Mouse (Mus musculus) neural tube, embryonic 15.5 days (tissue): Measurements from ENCODE around the gene Shisa2. TPM values are rescaled to one million over a fixed set of nuclear protein-coding genes. Genes with fewer than 3 reads are reported as not detected.
"Not testable (repeated sequence)": the region's sequence is repeated elsewhere in the genome, so short reads cannot be mapped to it uniquely, and the experiment has no call there.

Experiments used
- ATAC-seq: fragments of 200-750 bp; cut with Nextera tagmentation; 2 replicates; pipeline ENCODE4 v1.8.0; 2017; ENCODE audit warnings: mild to moderate bottlenecking, moderate TSS enrichment, moderate library complexity; ENCODE audit not compliant: low FRiP score
- H3K27ac ChIP-seq: fragments of 300-500 bp; sonication (generic); replicated peaks from 2 replicates; pipeline ENCODE4 v1.5.1; 2015; ENCODE audit warnings: mild to moderate bottlenecking, inconsistent platforms
- H3K27me3 ChIP-seq: fragments of 300-500 bp; sonication (generic); replicated peaks from 2 replicates; pipeline ENCODE4 v1.6.1; 2015; ENCODE audit warnings: inconsistent platforms
- H3K36me3 ChIP-seq: fragments of 300-500 bp; sonication (generic); 2 replicates; pipeline ENCODE4 v1.6.1; 2015; ENCODE audit warnings: inconsistent platforms
- H3K4me1 ChIP-seq: fragments of 300-500 bp; sonication (generic); 2 replicates; pipeline ENCODE4 v1.6.1; 2015; ENCODE audit warnings: inconsistent platforms
- H3K4me2 ChIP-seq: fragments of 300-500 bp; sonication (generic); 2 replicates; pipeline ENCODE4 v1.6.1; 2015; ENCODE audit warnings: inconsistent platforms, mild to moderate bottlenecking, moderate library complexity
- H3K4me3 ChIP-seq: fragments of 300-500 bp; sonication (generic); replicated peaks from 2 replicates; pipeline ENCODE4 v1.5.1; 2015; ENCODE audit warnings: mild to moderate bottlenecking, inconsistent platforms
- H3K9ac ChIP-seq: fragments of 300-500 bp; sonication (generic); replicated peaks from 2 replicates; pipeline ENCODE4 v1.6.1; 2015; ENCODE audit warnings: mild to moderate bottlenecking, inconsistent platforms
- H3K9me3 ChIP-seq: fragments of 300-500 bp; sonication (generic); replicated peaks from 2 replicates; pipeline ENCODE4 v1.6.1; 2016; ENCODE audit warnings: inconsistent platforms
- WGBS: fragments of 180-500 bp; shearing (Covaris S2); methylation state at CpG from one replicate; pipeline ENCODE4 v1.1.7; 2015; ENCODE audit warnings: mixed read lengths; 5-methylcytosine and 5-hydroxymethylcytosine counted together
- polyA plus RNA-seq: library from polyadenylated mRNA; unstranded; fragments of >200 nt; fragmentation: Nextera tagmentation; extraction: Ambion mirVana; gene quantifications from 2 replicates; pipeline ENCODE4 v1.2.1, GENCODE M21; 2015

Gene Shisa2
- polyA plus RNA-seq, 1 experiment from 2014 or later = 6.0 TPM

- H3K27me3 ChIP-seq = no peaks in the 10 kb centered on the region; the same call in none of the 2 replicates
- no peak for ATAC-seq
- no peak overlapping the region for H3K9ac ChIP-seq
- WGBS = 51% methylated on average over 14 of the region's 14 CpGs
- no peak overlapping the region for H3K4me3 ChIP-seq
- H3K9me3 ChIP-seq = no peaks in the 10 kb centered on the region
- H3K27ac ChIP-seq = no peak overlapping the region
- H3K36me3 ChIP-seq = no peaks in the 10 kb centered on the region
- no peak overlapping the region for H3K4me2 ChIP-seq
- no peaks in the 10 kb centered on the region for H3K4me1 ChIP-seq
These were observed 12.0 kb upstream of the Shisa2 start for GRCm38 (mm10) chr14:59612920-59613625.

DNA sequence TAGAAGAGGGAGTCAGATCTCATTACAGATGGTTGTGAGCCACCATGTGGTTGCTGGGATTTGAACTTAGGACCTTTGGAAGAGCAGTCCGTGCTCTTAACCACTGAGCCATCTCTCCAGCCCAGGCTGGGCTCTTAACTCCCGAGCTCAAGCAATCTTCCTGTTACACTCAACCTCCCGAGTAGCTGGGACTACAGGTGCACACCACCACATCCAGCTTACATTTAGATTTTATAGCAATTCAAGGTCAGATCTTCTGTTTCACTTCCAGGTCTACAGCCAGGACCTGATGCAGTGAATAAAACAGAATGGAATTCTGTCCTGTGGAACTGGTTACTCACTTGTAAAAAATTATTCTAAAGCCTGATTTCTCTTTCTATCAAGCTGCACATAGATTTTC is 11.0 kb upstream of the Shisa2 start:
- H3K4me3 ChIP-seq, H3K27me3 ChIP-seq, H3K36me3 ChIP-seq, H3K4me2 ChIP-seq, ATAC-seq, H3K27ac ChIP-seq, H3K9ac ChIP-seq, H3K4me1 ChIP-seq, H3K9me3 ChIP-seq: not testable (repeated sequence)
- WGBS = 82% methylated on average over 3 of the region's 3 CpGs

GRCm38 (mm10) chr14:59616802-59617201 is 8.3 kb upstream of the Shisa2 start:
- 54% methylated on average over 7 of the region's 7 CpGs for WGBS
- no peak for ATAC-seq
- H3K4me2 ChIP-seq = no peak overlapping the region
- no peaks in the 10 kb centered on the region for H3K4me1 ChIP-seq
- H3K9ac ChIP-seq = no peak overlapping the region
- H3K27ac ChIP-seq = no peak overlapping the region
- H3K9me3 ChIP-seq = no peaks in the 10 kb centered on the region
- no peaks in the 10 kb centered on the region for H3K36me3 ChIP-seq
- no peaks in the 10 kb centered on the region; the same call in 1 of the 2 replicates for H3K27me3 ChIP-seq
- H3K4me3 ChIP-seq = no peak overlapping the region

- 20% methylated on average over 9 of the region's 9 CpGs for WGBS
- ATAC-seq = no peak
- Histone ChIP-seq H3K27me3 (peaks cover 18% of the 10 kb centered on the region), H3K9ac (no peak overlapping the region), H3K4me2 (peak overlapping the region; percentile 85), H3K27ac (no peak overlapping the region), H3K4me3 (no peak overlapping the region; the same call in 1 of the 2 replicates), H3K9me3 (no peaks in the 10 kb centered on the region), H3K36me3 (no peaks in the 10 kb centered on the region), H3K4me1 (peaks cover 35% of the 10 kb centered on the region)
These were observed 702 bp upstream of the Shisa2 start for GRCm38 (mm10) chr14:59624326-59624885.

GRCm38 (mm10) chr14:59625806-59626364 is 777 bp downstream of the Shisa2 start:
- peaks cover 18% of the 10 kb centered on the region for H3K27me3 ChIP-seq
- peak overlapping the region; percentile 85 for H3K4me2 ChIP-seq
- H3K4me3 ChIP-seq = peak overlapping the region; percentile 69
- H3K9me3 ChIP-seq = no peaks in the 10 kb centered on the region
- peak overlapping the region; percentile 64 for H3K9ac ChIP-seq
- WGBS = under 1% methylated on average over 50 of the region's 51 CpGs
- 0 out of 2 replicates have a peak, but pooled peaks cover 5% of the 10 kb centered on the region for H3K36me3 ChIP-seq
- peak; percentile 51 for ATAC-seq
- H3K27ac ChIP-seq = peak overlapping the region; percentile 80
- H3K4me1 ChIP-seq = peaks cover 35% of the 10 kb centered on the region

- Histone ChIP-seq H3K27ac (peak overlapping the region; percentile 37; the same call in 1 of the 2 replicates), H3K4me1 (peaks cover 35% of the 10 kb centered on the region), H3K9me3 (no peaks in the 10 kb centered on the region), H3K9ac (peak overlapping the region; percentile 64), H3K4me3 (peak overlapping the region; percentile 69), H3K4me2 (peak overlapping the region; percentile 85), H3K27me3 (peaks cover 18% of the 10 kb centered on the region), H3K36me3 (0 out of 2 replicates have a peak, but pooled peaks cover 5% of the 10 kb centered on the region)
- 23% methylated on average over 8 of the region's 8 CpGs for WGBS
- ATAC-seq = no peak
These were observed 1.6 kb downstream of the Shisa2 start for GRCm38 (mm10) chr14:59626711-59627110.

DNA sequence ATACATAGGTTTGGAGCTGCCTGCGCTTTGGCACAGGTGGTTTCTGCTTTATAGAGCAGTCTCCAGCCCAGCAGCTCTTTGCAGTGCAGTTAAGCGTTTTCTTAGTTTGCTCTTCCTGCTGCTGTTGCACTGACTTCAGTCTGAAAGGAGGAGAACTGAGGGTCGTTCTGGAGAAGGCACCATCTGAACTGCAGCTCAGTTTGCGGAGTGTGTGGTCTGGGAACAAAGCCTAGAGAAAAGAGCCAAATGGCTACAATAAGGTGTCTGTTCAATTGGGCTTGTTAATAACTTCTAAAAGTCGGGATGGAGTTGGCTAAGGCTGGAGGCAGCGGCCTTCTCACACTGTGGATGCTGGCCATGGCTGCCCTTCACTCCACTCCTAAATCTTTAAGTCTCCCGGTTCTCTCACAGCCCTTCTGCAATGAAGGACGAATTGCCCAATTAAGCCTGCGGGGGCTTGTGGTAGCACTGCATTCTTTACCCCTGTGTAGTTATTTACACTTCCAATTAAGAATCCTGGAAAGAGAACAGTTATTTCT is 2.1 kb downstream of the Shisa2 start:
- peak overlapping the region; percentile 69 for H3K4me3 ChIP-seq
- H3K4me2 ChIP-seq = peak overlapping the region; percentile 85
- H3K36me3 ChIP-seq = 0 out of 2 replicates have a peak, but pooled peaks cover 5% of the 10 kb centered on the region
- WGBS = 11% methylated on average over 9 of the region's 9 CpGs
- H3K9ac ChIP-seq = no peak overlapping the region; the same call in 1 of the 2 replicates
- H3K27me3 ChIP-seq = peaks cover 15% of the 10 kb centered on the region
- H3K9me3 ChIP-seq = no peaks in the 10 kb centered on the region
- no peak for ATAC-seq
- peak overlapping the region; percentile 18; the same call in 1 of the 2 replicates for H3K27ac ChIP-seq
- peaks cover 35% of the 10 kb centered on the region for H3K4me1 ChIP-seq

DNA sequence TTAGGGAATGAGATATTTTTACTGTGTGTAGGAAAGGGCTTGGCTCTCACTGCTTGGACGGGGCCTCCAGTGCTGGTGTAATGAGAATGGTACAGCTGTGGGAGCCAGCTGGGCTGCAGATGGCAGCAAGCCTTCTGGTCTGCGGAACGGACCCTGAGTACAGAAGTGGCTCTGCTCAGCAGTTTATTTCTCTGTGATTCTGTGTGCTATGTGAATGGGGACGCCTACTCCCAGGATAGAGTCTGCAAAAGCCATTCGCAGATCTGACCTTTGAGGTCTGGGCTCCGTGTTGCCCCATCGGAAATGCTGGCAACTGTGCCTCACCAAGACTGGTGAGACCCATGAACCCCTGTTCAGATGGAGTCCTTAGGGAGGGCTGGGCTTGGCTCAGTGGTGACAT is 2.7 kb downstream of the Shisa2 start:
- H3K36me3 ChIP-seq = 0 out of 2 replicates have a peak, but pooled peaks cover 5% of the 10 kb centered on the region
- H3K27me3 ChIP-seq = peaks cover 11% of the 10 kb centered on the region
- peaks cover 35% of the 10 kb centered on the region for H3K4me1 ChIP-seq
- peak; percentile 64; the same call in 1 of the 2 replicates for ATAC-seq
- 0 out of 2 replicates have a peak overlapping the region, but pooled peaks have one; percentile 18 for H3K27ac ChIP-seq
- 20% methylated on average over 7 of the region's 7 CpGs for WGBS
- peak overlapping the region; percentile 69 for H3K4me3 ChIP-seq
- H3K4me2 ChIP-seq = peak overlapping the region; percentile 85
- no peaks in the 10 kb centered on the region for H3K9me3 ChIP-seq
- no peak overlapping the region for H3K9ac ChIP-seq

DNA sequence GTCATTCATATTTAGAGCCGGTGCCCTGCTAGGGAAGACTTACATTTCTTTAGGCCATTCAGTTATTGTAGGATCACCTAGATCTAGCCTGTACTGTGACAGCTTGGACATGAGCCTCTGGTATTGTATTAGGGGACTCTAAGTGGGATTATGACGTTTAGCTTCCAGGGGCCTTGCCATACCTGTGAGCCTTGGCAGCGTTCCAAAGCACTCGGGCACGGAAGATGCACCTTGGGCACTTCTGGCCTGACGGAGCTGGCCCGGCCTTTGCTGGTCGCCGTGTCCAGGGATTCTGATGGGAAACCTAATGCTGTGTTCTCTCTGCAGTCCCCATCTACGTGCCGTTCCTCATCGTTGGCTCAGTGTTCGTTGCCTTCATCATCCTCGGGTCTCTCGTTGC is 4.2 kb downstream of the Shisa2 start:
- 89% methylated on average over 15 of the region's 15 CpGs for WGBS

DNA sequence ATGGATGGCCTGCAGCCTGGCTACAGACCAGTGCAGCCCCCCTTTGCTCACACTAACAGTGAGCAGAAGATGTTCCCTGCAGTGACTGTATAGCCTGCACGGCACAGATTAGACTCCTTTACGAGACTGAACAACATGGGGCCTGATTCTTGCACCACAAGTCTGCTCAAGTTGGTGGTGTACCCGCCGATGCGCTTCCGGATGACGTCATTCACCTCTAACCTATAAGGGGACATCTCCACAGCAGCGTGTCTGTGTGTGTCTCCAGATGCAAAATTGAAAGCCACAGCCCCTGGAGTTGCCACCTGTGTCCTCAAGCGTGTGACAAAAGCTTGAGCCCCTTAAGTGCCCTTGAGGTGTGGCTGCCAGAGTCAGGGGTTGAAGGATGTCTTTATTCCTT is 5.0 kb downstream of the Shisa2 start:
- H3K9ac ChIP-seq = no peak overlapping the region
- no peak overlapping the region for H3K4me3 ChIP-seq
- H3K27me3 ChIP-seq = 0 out of 2 replicates have a peak, but pooled peaks cover 3% of the 10 kb centered on the region
- H3K27ac ChIP-seq = no peak overlapping the region
- 0 out of 2 replicates have a peak, but pooled peaks cover 5% of the 10 kb centered on the region for H3K36me3 ChIP-seq
- no peak overlapping the region for H3K4me2 ChIP-seq
- H3K9me3 ChIP-seq = no peaks in the 10 kb centered on the region
- H3K4me1 ChIP-seq = peaks cover 29% of the 10 kb centered on the region
- ATAC-seq = no peak
- WGBS = 82% methylated on average over 9 of the region's 9 CpGs

More for the DNA sequence above, 4.2 kb downstream of the Shisa2 start:
- Histone ChIP-seq H3K9me3 (no peaks in the 10 kb centered on the region), H3K4me2 (no peak overlapping the region), H3K4me3 (no peak overlapping the region), H3K27me3 (0 out of 2 replicates have a peak, but pooled peaks cover 3% of the 10 kb centered on the region), H3K36me3 (0 out of 2 replicates have a peak, but pooled peaks cover 5% of the 10 kb centered on the region), H3K4me1 (peaks cover 35% of the 10 kb centered on the region), H3K9ac (no peak overlapping the region), H3K27ac (no peak overlapping the region)
- no peak for ATAC-seq

GRCm38 (mm10) chr14:59632067-59632466 is 7.0 kb downstream of the Shisa2 start:
- Histone ChIP-seq H3K9ac (no peak overlapping the region), H3K27me3 (0 out of 2 replicates have a peak, but pooled peaks cover 2% of the 10 kb centered on the region), H3K4me2 (no peak overlapping the region), H3K36me3 (0 out of 2 replicates have a peak, but pooled peaks cover 5% of the 10 kb centered on the region), H3K4me1 (peaks cover 13% of the 10 kb centered on the region), H3K9me3 (no peaks in the 10 kb centered on the region), H3K4me3 (no peak overlapping the region), H3K27ac (no peak overlapping the region)
- 94% methylated on average over 6 of the region's 6 CpGs for WGBS
- no peak for ATAC-seq
